Mouse (Mus musculus): ENCODE results near the gene Fam207a. TPM values are rescaled to one million over a fixed set of nuclear protein-coding genes. Genes with fewer than 3 reads are reported as not detected.

Gene Fam207a
- 10 to 100 TPM; 29.0 to 30.1 TPM for total RNA-seq (2021)

- intact Hi-C loops (cut with DNase I) = loop anchor here (5.0 kb wide), 1 partner anchor 52 kb away; no protein-coding TSS in a partner anchor
- DNase-seq = peak; percentile 95
Observed at GRCm38 (mm10) chr10:77515385-77516348, at the start of gene Fam207a. Gene Fam207a, minus strand, starts transcription at chr10:77515785.

- DNase-seq = no peak
- intact Hi-C loops (cut with DNase I) = loop anchor here (5.0 kb wide), 1 partner anchor 48 kb away; the partner anchor contains the start of gene Fam207a
Observed at GRCm38 (mm10) chr10:77565005-77565404, 49.4 kb upstream of the Fam207a start.

- DNase-seq = no peak
- intact Hi-C loops (cut with DNase I) = no loop called here
Observed at GRCm38 (mm10) chr10:77561508-77561907, 45.9 kb upstream of the Fam207a start.

- intact Hi-C loops (cut with DNase I) = no loop called here
- DNase-seq = no peak
Observed at GRCm38 (mm10) chr10:77560830-77561229, 45.2 kb upstream of the Fam207a start.

GRCm38 (mm10) chr10:77560090-77560489, 44.5 kb upstream of the Fam207a start:
- no peak for DNase-seq
- intact Hi-C loops (cut with DNase I) = no loop called here

GRCm38 (mm10) chr10:77557641-77558040, 42.1 kb upstream of the Fam207a start:
- DNase-seq = no peak
- intact Hi-C loops (cut with DNase I) = no loop called here

- DNase-seq = no peak
- intact Hi-C loops (cut with DNase I) = no loop called here
Observed at GRCm38 (mm10) chr10:77556631-77557030, 41.0 kb upstream of the Fam207a start.

GRCm38 (mm10) chr10:77554918-77555317, 39.3 kb upstream of the Fam207a start:
- intact Hi-C loops (cut with DNase I) = no loop called here
- no peak for DNase-seq

- no peak for DNase-seq
- intact Hi-C loops (cut with DNase I) = no loop called here
Observed at GRCm38 (mm10) chr10:77553285-77553684, 37.7 kb upstream of the Fam207a start.

GRCm38 (mm10) chr10:77552162-77552561, 36.6 kb upstream of the Fam207a start:
- DNase-seq = no peak
- intact Hi-C loops (cut with DNase I) = no loop called here

GRCm38 (mm10) chr10:77550874-77551273, 35.3 kb upstream of the Fam207a start:
- intact Hi-C loops (cut with DNase I) = no loop called here
- peak; percentile 11 for DNase-seq

- no peak for DNase-seq
- intact Hi-C loops (cut with DNase I) = loop anchor here (10.0 kb wide), 1 partner anchor 336 kb away; no protein-coding TSS in a partner anchor
Observed at GRCm38 (mm10) chr10:77548576-77548975, 33.0 kb upstream of the Fam207a start.

- intact Hi-C loops (cut with DNase I) = loop anchor here (10.0 kb wide), 1 partner anchor 340 kb away; no protein-coding TSS in a partner anchor
- peak; percentile 57 for DNase-seq
Observed at GRCm38 (mm10) chr10:77544916-77545315, 29.3 kb upstream of the Fam207a start.

GRCm38 (mm10) chr10:77543226-77543625, 27.6 kb upstream of the Fam207a start:
- intact Hi-C loops (cut with DNase I) = loop anchor here (10.0 kb wide), 1 partner anchor 342 kb away; no protein-coding TSS in a partner anchor
- peak; percentile 30 for DNase-seq

- intact Hi-C loops (cut with DNase I) = loop anchor here (10.0 kb wide), 1 partner anchor 343 kb away; no protein-coding TSS in a partner anchor
- no peak for DNase-seq
Observed at GRCm38 (mm10) chr10:77541864-77542666, 26.5 kb upstream of the Fam207a start.

GRCm38 (mm10) chr10:77540576-77541102, 25.1 kb upstream of the Fam207a start:
- DNase-seq = no peak
- intact Hi-C loops (cut with DNase I) = loop anchor here (10.0 kb wide), 1 partner anchor 344 kb away; no protein-coding TSS in a partner anchor

- DNase-seq = no peak
- intact Hi-C loops (cut with DNase I) = no loop called here
Observed at GRCm38 (mm10) chr10:77539320-77539945, 23.8 kb upstream of the Fam207a start.

- intact Hi-C loops (cut with DNase I) = no loop called here
- DNase-seq = no peak
Observed at GRCm38 (mm10) chr10:77537215-77538209, 21.9 kb upstream of the Fam207a start.

GRCm38 (mm10) chr10:77536727-77537126, 21.1 kb upstream of the Fam207a start:
- no peak for DNase-seq
- intact Hi-C loops (cut with DNase I) = no loop called here
